Mouse (Mus musculus) E14TG2a.4 (cell line): ENCODE data around the gene Nr1i2.

Experiments
- CTCF ChIP-seq: conservative IDR thresholded peaks from 2 replicates; pipeline ENCODE4 v1.5.1; 2014; ENCODE audit warnings: low read length
- NANOG ChIP-seq: IDR thresholded peaks from 2 replicates; pipeline ENCODE4 v1.6.1; 2014; ENCODE audit warnings: borderline replicate concordance, low read length, mixed read lengths

DNA sequence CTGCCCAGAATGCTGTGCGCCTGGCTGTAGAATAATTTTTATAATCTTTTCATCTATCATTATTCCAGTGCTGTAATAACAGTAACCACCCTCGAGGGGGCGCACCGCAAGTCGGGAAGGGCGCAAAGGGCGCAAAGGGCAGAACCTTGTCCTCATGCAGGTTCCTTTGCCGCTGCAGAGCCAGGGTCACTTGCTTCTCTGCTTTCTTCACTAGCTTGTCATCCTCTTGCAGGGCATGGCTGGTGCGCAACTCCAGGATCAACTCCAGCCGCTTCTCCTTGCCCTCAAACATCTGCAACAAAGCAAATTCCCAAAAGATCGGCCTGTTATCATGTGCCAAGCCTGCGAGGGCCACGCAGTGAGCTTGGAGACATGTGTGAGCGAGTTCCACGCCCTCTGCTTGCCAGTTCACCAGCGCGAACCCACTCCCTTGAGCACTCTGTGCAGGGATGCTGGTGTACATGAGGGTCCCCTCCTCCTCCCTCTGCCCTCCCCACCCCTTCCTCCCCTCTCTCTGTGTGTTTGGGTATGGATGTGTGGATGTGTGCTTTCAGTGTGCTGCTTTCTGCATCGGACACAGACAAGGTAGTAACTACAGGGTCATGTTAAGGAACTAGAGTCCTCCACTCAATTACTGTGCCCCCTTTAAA is 12.1 kb upstream of the Nr1i2 start:
- TF ChIP-seq CTCF, result peak; percentile 93
- no peak for TF ChIP-seq NANOG
